Mouse (Mus musculus) lung, embryonic 14.5 days (tissue): ENCODE measurements around the gene Mmp17. TPM values are rescaled to one million over a fixed set of nuclear protein-coding genes. Genes with fewer than 3 reads are reported as not detected.

Experiments used
- ATAC-seq: fragments of 200-750 bp; cut with Nextera tagmentation; 2 replicates; pipeline ENCODE4 v1.8.0; 2017; ENCODE audit warnings: mild to moderate bottlenecking, moderate TSS enrichment, moderate library complexity; ENCODE audit not compliant: insufficient read depth
- DNase-seq: peaks from one replicate; pipeline ENCODE4 v3.0.0-alpha.2; 2015
- H3K27ac ChIP-seq: fragments of 300-500 bp; sonication (generic); 2 replicates; pipeline ENCODE4 v1.5.1; 2014; ENCODE audit warnings: low read depth, mild to moderate bottlenecking, moderate library complexity
- H3K27me3 ChIP-seq: fragments of 300-500 bp; sonication (generic); 2 replicates; pipeline ENCODE4 v1.6.1; 2014; ENCODE audit warnings: low read length, control low read depth; ENCODE audit not compliant: insufficient read depth
- H3K36me3 ChIP-seq: fragments of 300-500 bp; sonication (generic); 2 replicates; pipeline ENCODE4 v1.6.1; 2014; ENCODE audit warnings: control low read depth; ENCODE audit not compliant: insufficient read depth
- H3K4me1 ChIP-seq: fragments of 300-500 bp; sonication (generic); 2 replicates; pipeline ENCODE4 v1.6.1; 2014; ENCODE audit warnings: antibody characterized with exemption, control low read depth; ENCODE audit not compliant: insufficient read depth
- H3K4me2 ChIP-seq: fragments of 300-500 bp; sonication (generic); 2 replicates; pipeline ENCODE4 v1.6.1; 2014; ENCODE audit warnings: mild to moderate bottlenecking
- H3K4me3 ChIP-seq: fragments of 300-500 bp; sonication (generic); 2 replicates; pipeline ENCODE4 v1.5.1; 2014; ENCODE audit warnings: low read depth, low read length
- H3K9ac ChIP-seq: fragments of 300-500 bp; sonication (generic); 2 replicates; pipeline ENCODE4 v1.6.1; 2014
- H3K9me3 ChIP-seq: fragments of 300-500 bp; sonication (generic); 2 replicates; pipeline ENCODE4 v1.6.1; 2016; ENCODE audit warnings: low read depth, low read length, control low read depth
- CTCF ChIP-seq: IDR thresholded peaks from 2 replicates; pipeline ENCODE4 v1.5.1; 2016; ENCODE audit warnings: antibody characterized with exemption, low read depth
- WGBS: fragments of 180-500 bp; shearing (Covaris S2); extraction: QIAGEN DNeasy Blood & Tissue Kit; methylation state at CpG from one replicate; pipeline ENCODE4 v1.1.7; 2014; 5-methylcytosine and 5-hydroxymethylcytosine counted together
- polyA plus RNA-seq: library from polyadenylated mRNA; unstranded; fragments of >200 nt; fragmentation: Nextera tagmentation; extraction: Ambion mirVana; gene quantifications from 2 replicates; pipeline ENCODE4 v1.2.1, GENCODE M21; 2014

Mmp17 gene
- 1.4 and 1.5 TPM in 2 replicates for polyA plus RNA-seq

- under 1% methylated on average over 80 of the region's 80 CpGs for WGBS
- Histone ChIP-seq H3K27me3 (peaks cover 48% of the 10 kb centered on the region), H3K36me3 (no peaks in the 10 kb centered on the region), H3K27ac (no peak within 1 kb of the TSS), H3K4me2 (peak within 1 kb of the TSS; percentile 100), H3K4me3 (peak within 1 kb of the TSS; percentile 69), H3K9ac (peak within 1 kb of the TSS; percentile 54), H3K4me1 (no peaks in the 10 kb centered on the region), H3K9me3 (no peaks in the 10 kb centered on the region)
- TF ChIP-seq CTCF: peak; percentile 75
- ATAC-seq: peak; percentile 93
- peak; percentile 93 for DNase-seq
Observed at GRCm38 (mm10) chr5:129583761-129584582, at the start of gene Mmp17. Mmp17 (plus strand) TSS chr5:129584169.

- no peak for TF ChIP-seq CTCF
- Histone ChIP-seq H3K27me3 (no peaks in the 10 kb centered on the region), H3K36me3 (peaks cover 52% of the 10 kb centered on the region), H3K9ac (no peak overlapping the region), H3K27ac (no peak overlapping the region), H3K9me3 (no peaks in the 10 kb centered on the region), H3K4me1 (no peaks in the 10 kb centered on the region), H3K4me3 (no peak overlapping the region), H3K4me2 (no peak overlapping the region)
- no peak for DNase-seq
- 79% methylated on average over 2 of the region's 2 CpGs for WGBS
- no peak for ATAC-seq
Observed at GRCm38 (mm10) chr5:129534500-129534899, 49.5 kb upstream of the Mmp17 start.

DNA sequence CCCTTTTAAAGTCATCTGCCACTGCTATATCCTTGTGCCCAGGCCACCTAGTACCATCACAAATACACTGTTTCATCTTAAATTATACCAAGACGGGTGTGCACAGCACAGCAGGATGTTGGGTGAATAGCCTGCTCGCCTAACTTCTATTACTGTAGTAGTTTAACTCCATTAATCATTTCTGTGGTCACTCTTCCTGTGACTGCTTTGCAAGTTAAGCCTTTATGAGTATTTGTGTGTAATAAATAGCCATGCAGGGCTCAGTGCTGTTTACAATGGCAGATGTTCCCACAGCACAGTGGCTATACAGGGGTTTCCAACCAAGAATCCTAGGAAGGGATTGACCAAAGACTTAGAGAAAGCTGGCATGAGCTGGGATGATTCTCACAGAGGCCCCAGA is 48.9 kb upstream of the Mmp17 start:
- H3K4me1 ChIP-seq: no peaks in the 10 kb centered on the region
- peaks cover 52% of the 10 kb centered on the region for H3K36me3 ChIP-seq
- H3K4me3 ChIP-seq: no peak overlapping the region
- H3K9ac ChIP-seq: no peak overlapping the region
- no peaks in the 10 kb centered on the region for H3K27me3 ChIP-seq
- no peak for DNase-seq
- TF ChIP-seq CTCF: no peak
- H3K27ac ChIP-seq: no peak overlapping the region
- ATAC-seq: no peak
- no peak overlapping the region for H3K4me2 ChIP-seq
- WGBS: 79% methylated on average over 2 of the region's 2 CpGs
- H3K9me3 ChIP-seq: no peaks in the 10 kb centered on the region

DNA sequence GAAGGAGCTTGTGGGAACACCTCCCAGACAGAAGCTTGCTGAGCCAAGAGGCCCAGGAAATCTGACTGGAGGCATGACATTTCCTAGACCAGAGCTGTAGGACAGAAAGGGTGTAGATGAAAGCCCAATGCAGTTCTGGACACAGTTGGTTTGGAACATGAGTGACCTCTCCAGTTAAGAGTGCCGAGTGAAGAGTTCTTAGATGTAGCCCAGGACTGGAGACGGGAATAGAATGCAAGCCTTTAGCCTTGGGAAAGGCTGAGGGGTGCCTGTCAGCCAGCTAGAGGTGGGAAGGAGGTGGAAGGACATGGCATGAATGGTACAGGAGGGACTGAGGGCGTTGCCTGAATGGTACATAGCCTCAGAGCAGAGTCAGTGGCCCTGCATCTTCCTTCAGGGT is 48.5 kb upstream of the Mmp17 start:
- Histone ChIP-seq H3K27me3 (no peaks in the 10 kb centered on the region), H3K4me3 (no peak overlapping the region), H3K4me2 (no peak overlapping the region), H3K9ac (no peak overlapping the region), H3K36me3 (peaks cover 55% of the 10 kb centered on the region), H3K9me3 (no peaks in the 10 kb centered on the region), H3K4me1 (no peaks in the 10 kb centered on the region), H3K27ac (no peak overlapping the region)
- ATAC-seq (no peak), DNase-seq (no peak)
- WGBS: 92% methylated on average over 3 of the region's 3 CpGs
- TF ChIP-seq CTCF: no peak

DNA sequence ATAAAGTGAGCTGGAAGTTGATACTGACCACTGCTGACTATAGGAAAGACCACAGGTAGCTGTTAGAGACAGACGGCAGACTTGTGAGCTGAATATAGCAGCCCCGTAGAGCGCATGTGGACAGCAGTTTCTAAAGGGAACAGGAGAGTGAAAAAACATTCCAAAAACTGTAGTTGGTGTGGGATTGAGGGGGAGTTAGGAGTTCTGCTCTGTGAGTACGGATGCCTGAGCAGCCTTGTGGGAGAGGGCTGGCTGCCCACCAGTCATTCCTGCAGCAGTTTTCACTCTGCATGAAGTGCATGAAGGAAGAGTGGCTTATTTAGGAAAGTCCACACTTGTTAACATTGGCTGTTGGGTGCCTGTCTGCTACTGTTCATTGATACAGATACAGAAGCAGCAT is 45.1 kb upstream of the Mmp17 start:
- no peak for TF ChIP-seq CTCF
- no peaks in the 10 kb centered on the region for H3K4me1 ChIP-seq
- no peaks in the 10 kb centered on the region for H3K9me3 ChIP-seq
- H3K9ac ChIP-seq: no peak overlapping the region
- no peak overlapping the region for H3K27ac ChIP-seq
- H3K36me3 ChIP-seq: peaks cover 72% of the 10 kb centered on the region
- H3K27me3 ChIP-seq: no peaks in the 10 kb centered on the region
- 89% methylated on average over 4 of the region's 4 CpGs for WGBS
- DNase-seq: no peak
- ATAC-seq: no peak
- H3K4me3 ChIP-seq: no peak overlapping the region
- no peak overlapping the region for H3K4me2 ChIP-seq

GRCm38 (mm10) chr5:129542236-129542635 is 41.7 kb upstream of the Mmp17 start:
- WGBS: 83% methylated on average over 3 of the region's 3 CpGs
- no peak; the same call in 1 of the 2 replicates for TF ChIP-seq CTCF
- peaks cover 80% of the 10 kb centered on the region for H3K36me3 ChIP-seq

DNA sequence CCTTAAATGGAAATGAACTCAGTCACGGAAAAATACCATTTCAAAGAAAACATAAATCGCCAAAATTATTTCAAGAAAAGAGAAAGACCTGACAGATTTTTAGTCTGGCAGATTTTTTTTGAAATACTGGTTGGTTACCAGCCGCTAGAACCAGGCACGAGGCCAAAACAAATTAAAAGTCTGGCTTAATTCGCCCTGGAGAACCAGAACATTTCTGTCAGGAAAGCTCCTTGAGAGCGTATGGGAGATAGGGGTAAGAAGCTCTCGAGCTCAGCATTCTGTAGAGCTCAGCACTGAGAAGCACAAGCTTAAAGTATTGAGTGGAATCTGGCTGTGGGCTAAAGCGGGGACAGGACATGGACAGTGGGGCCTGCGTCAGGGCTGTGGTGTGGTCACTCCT is 38.2 kb upstream of the Mmp17 start:
- no peak for TF ChIP-seq CTCF
- Histone ChIP-seq H3K27ac (no peak overlapping the region), H3K27me3 (no peaks in the 10 kb centered on the region)

More at GRCm38 (mm10) chr5:129542236-129542635, 41.7 kb upstream of the Mmp17 start:
- DNase-seq (peak; percentile 5), ATAC-seq (no peak)
- Histone ChIP-seq H3K4me2 (no peak overlapping the region), H3K9ac (no peak overlapping the region), H3K4me1 (no peaks in the 10 kb centered on the region), H3K9me3 (no peaks in the 10 kb centered on the region), H3K27me3 (no peaks in the 10 kb centered on the region), H3K4me3 (no peak overlapping the region), H3K27ac (no peak overlapping the region)

More for the DNA sequence above, 38.2 kb upstream of the Mmp17 start:
- DNase-seq (peak; percentile 21), ATAC-seq (no peak)
- peaks cover 92% of the 10 kb centered on the region for H3K36me3 ChIP-seq
- WGBS: 75% methylated on average over 9 of the region's 9 CpGs
- H3K4me2 ChIP-seq: no peak overlapping the region
- no peak overlapping the region for H3K4me3 ChIP-seq
- H3K9me3 ChIP-seq: no peaks in the 10 kb centered on the region
- H3K4me1 ChIP-seq: no peaks in the 10 kb centered on the region
- no peak overlapping the region for H3K9ac ChIP-seq
